Mouse (Mus musculus) thymus, postnatal 10 days (tissue): Measurements from ENCODE around the gene BC017158.

Experiments used
- DNase-seq, 2 experiments: peaks; one replicate each; pipeline ENCODE4 v3.0.0; 2021; ENCODE audit warnings: low spot score in 2 of 2

The BC017158 gene

GRCm38 (mm10) chr7:128309216-128309615 is 11.2 kb upstream of the BC017158 start:
- no peak for DNase-seq

DNA sequence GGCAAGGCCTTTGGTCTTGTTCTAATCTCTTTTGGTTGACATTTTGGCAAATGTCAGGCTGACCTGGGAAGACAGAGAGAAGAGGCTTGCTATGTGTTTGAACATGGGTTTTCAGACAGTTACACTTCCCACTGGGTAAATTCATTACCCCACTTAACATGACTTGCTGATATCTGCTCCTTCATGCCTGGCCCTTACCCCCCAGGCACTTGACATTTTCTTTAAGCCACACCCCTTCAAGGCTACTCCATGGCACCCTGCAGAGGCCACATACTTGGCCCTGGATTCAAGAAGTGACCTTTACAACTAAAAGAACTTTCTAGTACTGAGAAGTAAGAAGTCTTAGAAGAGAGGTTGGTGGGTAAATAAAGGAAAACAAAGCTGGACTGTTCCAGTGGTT is 9.9 kb upstream of the BC017158 start:
- DNase-seq, result no peak

DNA sequence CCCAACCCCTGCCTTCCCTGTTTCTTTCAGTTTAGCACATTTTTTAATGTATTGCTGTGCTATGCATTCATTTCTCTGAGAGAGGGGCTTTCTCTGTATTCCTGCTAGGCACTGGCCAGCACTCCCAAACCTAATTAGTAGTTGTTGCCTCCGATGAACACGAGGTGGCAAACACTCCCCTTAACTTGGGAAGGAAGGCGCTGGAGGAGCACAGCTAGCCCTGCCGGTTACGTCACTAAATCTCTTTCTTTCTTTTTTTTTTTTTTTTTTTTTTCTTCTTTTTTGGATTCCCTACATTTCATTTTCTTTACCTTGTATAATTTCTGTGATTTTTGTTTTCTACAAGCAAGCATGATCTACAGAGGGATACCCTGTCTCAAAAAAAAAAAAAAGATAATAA is 6.9 kb upstream of the BC017158 start:
- no peak for DNase-seq

DNA sequence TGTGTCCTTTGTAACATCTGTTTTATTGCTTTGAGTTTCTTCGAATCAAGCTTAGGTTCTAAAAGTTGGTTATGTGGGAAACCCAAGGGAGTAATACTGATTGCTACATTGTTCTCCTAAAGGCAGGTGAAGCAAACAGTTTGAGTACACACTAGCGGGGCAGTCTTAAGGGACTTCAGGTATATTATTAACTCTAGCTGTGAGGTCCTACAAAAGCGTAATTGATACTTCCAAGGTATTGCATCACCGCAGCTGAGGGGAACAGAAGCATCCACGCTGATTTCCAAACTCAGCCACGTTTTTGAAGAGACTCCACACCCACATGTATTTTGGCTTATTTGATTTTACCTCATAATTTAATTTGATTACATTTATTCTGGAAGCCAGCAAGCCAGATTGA is 6.2 kb upstream of the BC017158 start:
- DNase-seq, result no peak

DNA sequence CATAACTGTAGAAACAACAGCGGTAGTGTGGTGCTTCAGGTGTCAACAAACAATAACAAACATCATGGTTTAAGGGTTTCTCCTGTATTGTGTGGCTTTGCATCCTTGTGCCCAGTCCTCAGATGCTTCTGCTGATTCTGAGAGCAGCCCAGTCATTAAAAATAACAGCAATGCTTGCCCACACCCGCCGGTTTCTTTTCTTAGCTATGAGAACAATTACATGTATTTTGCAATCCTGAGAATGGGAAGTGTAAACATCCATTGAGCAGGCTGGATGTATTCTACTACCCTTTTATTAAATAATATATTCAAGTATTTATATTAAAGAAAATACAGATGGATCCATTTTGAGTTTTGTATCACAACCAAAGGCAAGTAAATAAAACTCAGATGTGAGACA is 4.2 kb upstream of the BC017158 start:
- no peak for DNase-seq

DNA sequence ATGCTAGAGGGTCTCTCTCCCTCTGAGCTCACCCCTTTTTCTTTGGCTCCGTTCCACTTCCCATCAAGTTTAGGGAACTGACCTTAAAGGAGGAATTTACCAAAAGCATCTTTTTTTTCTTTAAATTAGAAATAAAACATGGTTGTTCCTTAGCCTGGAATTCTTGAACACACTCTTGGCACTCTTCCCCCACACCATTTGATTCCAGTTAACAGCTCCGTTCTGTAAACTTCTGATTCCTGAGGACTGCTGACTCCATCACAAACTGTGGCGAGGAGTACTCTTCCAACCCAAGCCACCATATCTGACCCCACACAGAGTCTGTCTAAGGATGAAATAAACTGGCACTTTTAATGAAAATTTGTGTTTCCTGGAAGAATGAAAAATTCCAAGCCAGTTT is 3.0 kb upstream of the BC017158 start:
- DNase-seq, result no peak

- DNase-seq, result no peak
Observed at GRCm38 (mm10) chr7:128298481-128299342, 742 bp upstream of the BC017158 start.

- DNase-seq, result no peak
Observed at GRCm38 (mm10) chr7:128297291-128297616, 716 bp downstream of the BC017158 start.

- DNase-seq, result no peak
Observed at GRCm38 (mm10) chr7:128296514-128296913, 1.5 kb downstream of the BC017158 start.

GRCm38 (mm10) chr7:128294785-128295184 is 3.2 kb downstream of the BC017158 start:
- DNase-seq, result no peak

DNA sequence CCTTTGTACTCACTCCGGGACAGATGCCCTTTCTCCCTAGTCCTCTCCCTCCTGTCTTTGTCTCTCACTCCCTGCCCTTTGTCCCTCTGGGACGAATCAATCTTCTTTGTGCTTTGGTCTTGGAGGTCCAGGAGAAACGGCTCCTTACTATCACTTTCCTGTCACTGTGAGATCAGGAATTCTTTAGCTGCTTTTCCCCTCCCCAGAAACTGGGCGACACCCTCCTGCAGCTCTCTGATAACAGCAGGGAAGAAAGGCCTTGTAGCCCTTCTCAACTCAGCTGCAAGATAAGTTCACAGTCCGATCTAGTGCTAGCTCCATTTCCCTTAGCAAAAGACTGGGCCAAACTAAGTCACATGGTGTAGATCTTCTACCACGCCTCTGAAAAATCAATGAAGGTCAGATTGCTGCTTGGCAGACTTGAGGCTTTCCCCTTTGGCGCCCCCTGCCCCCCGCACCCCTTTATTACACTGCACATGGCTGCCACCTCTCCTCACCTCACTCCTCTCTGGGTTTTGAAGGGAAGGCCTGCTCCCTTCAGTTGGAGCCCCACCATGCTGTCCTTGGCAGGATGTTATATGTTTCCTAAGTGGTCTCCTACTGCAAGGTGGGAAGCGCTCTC is 8.9 kb downstream of the BC017158 start:
- DNase-seq, result no peak

DNA sequence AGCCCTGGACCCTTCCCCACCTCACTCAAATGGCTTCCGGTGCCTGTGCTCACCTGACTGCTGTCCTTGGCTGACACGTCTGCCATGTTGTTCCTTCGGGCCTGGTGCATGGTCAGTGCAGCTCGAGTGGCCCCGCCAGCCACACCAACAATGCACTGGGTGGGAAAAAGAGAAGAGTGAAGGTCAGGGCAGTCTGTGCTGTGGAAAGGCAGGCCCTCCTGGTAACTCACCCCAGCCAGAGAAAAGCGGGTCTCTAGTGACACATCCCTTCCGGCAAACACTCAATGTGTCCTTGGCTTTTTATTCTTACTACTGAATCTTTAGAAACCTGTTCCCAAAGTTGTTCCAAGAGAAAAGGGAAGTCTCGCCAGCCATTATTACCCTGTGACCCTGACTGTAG is 12.9 kb downstream of the BC017158 start:
- DNase-seq, result no peak

- DNase-seq, result no peak
Observed at GRCm38 (mm10) chr7:128284047-128284446, 13.9 kb downstream of the BC017158 start.

DNA sequence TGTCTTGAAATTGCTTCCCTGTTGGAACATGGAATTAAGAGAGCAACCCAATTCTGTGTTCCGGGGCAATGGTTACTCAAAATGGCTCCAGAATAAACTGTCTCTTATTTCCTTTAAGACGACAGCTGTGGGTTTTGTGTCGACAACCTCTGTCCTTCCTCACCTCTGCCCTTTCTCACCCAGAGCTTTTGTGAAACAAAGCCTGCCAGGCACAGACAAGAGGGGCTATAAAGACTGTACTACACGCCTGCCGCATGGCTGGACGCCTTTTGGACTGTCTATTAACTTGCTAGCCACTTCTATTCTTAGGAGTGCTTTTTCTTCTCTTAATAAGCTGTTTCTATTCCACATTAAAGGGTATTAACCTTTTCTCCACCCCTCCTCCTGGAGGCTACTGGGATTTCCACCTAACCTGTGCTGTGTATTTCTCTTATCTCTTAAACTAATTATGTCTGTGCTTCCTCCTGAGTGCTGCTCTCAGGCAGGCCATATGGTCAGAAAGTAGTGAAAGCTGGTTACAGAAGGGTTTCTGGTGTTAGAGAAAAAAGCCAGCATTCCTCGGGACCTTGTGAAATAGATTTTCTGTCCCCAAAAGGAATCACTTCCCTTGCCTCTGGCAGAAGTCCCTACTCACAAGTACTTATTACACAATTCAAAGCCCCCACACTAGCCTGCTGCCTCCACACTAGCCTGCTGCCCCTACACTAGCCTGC is 15.3 kb downstream of the BC017158 start:
- DNase-seq, result no peak

- no peak for DNase-seq
Observed at GRCm38 (mm10) chr7:128281765-128282164, 16.2 kb downstream of the BC017158 start.

DNA sequence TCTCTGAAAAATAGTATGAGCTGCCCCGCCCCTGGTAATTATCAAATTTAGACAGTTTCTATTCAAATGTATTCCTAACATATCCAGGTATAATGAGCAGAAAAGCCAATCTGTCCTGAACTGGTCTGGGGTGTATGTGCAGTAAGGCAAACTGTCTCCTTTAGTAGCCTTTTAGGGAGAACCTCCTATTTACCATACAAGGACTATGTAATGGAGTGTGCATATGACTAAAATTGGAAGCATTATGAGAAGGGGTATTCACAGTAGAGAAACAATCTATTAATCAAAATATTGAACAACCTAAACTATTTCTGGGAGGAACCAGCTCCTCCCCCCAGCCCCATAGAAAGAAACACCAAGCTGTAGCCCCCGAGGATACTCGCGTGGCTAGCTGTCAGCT is 18.2 kb downstream of the BC017158 start:
- DNase-seq, result no peak

- no peak for DNase-seq
Observed at GRCm38 (mm10) chr7:128276051-128276450, 21.9 kb downstream of the BC017158 start.

- DNase-seq, result no peak
Observed at GRCm38 (mm10) chr7:128271496-128271895, 26.5 kb downstream of the BC017158 start.

DNA sequence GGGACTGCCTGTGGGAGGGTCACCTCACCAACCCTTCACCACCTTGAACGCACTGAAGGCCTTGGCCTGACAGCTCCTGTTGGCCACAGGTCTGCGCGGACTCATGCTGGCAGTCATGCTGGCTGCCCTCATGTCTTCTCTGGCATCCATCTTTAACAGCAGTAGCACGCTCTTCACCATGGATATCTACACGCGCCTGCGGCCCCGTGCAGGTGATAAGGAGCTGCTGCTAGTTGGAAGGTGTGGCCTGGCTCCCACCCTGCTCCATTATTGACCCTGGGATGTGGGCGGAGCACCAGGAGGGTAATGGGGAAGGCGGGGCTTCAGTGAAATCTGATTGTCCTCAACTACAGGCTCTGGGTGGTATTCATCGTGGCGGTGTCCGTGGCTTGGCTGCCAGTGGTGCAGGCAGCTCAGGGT is 27.5 kb downstream of the BC017158 start:
- DNase-seq, result no peak

DNA sequence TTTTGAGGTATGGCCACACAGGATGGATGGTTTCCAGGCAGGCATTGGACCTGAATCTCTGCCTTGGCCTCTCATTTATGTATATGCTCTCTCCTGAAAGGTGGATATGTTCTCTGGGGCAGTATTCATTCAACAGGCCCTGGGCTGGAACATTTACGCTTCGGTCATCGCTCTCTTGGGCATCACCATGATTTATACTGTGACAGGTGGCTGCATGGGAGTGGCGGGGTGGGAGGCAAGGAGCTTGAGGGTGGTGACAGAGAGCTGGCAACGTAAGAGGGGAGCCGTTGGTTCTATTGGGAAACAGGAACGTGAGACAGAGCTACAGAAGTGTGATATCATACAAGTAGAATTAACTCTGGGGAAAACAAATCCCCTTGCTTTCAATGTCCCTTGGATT is 30.2 kb downstream of the BC017158 start:
- DNase-seq, result no peak

DNA sequence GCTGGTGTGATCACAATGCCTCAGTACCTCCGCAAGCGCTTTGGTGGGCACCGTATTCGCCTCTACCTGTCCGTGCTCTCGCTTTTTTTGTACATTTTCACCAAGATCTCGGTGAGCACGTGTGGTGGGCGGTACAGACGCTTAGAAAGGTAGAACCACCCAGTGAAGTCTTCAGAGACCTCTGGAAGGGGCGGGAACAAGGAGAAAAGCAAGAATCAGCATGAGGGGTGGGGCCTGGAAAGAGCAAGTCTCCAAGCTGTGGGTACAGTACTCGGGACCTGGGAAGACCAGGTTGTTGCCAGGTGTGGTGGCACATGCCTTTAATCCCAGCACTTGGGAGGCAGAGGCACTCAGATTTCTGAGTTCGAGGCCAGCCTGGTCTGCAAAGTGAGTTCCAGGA is 30.6 kb downstream of the BC017158 start:
- DNase-seq, result no peak

GRCm38 (mm10) chr7:128266056-128266455 is 31.9 kb downstream of the BC017158 start:
- DNase-seq, result no peak

DNA sequence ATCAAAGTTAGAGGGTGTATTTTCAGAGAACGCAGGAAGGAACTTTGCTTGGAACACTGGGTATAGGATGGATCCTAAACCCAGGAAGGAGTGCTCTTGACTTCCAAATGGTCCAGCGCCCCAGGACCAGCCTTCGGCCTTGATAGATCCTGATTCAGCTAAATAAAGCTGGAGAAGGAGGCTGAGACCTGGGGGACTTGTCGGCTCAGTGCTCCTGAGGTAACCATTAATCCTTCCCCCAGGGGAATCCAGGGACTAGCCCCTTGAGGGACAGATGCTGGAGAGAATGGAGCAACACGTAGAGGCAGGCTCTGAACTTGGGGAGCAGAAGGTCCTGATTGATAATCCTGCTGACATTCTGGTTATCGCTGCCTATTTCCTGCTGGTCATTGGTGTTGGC is 32.6 kb downstream of the BC017158 start, which contains the start of gene Slc5a2:
Gene Slc5a2, plus strand, starts transcription at position 247 of the 400 bp plus-strand sequence.
- no peak for DNase-seq
